Mouse (Mus musculus) intestine, embryonic 16.5 days (tissue): ENCODE results near the gene 4921517D22Rik. TPM values are rescaled to one million over a fixed set of nuclear protein-coding genes. Genes with fewer than 3 reads are reported as not detected.

Experiments
- ATAC-seq: fragments of 200-750 bp; cut with Nextera tagmentation; 2 replicates; pipeline ENCODE4 v1.8.0; 2017; ENCODE audit warnings: moderate TSS enrichment, moderate library complexity
- H3K27ac ChIP-seq: fragments of 300-500 bp; sonication (generic); 2 replicates; pipeline ENCODE4 v1.5.1; 2014; ENCODE audit warnings: mild to moderate bottlenecking, low read length
- H3K27me3 ChIP-seq: fragments of 300-500 bp; sonication (generic); replicated peaks from 2 replicates; pipeline ENCODE4 v1.6.1; 2014; ENCODE audit warnings: low read length, control low read depth, mixed read lengths; ENCODE audit not compliant: control insufficient read depth, insufficient read depth
- H3K36me3 ChIP-seq: fragments of 300-500 bp; sonication (generic); 2 replicates; pipeline ENCODE4 v1.6.1; 2014; ENCODE audit warnings: low read length, control low read depth; ENCODE audit not compliant: control insufficient read depth, insufficient read depth
- H3K4me1 ChIP-seq: fragments of 300-500 bp; sonication (generic); 2 replicates; pipeline ENCODE4 v1.6.1; 2014; ENCODE audit warnings: low read length, control low read depth, mixed read lengths; ENCODE audit not compliant: control insufficient read depth, insufficient read depth
- H3K4me2 ChIP-seq: fragments of 300-500 bp; sonication (generic); 2 replicates; pipeline ENCODE4 v1.6.1; 2014; ENCODE audit warnings: low read depth, low read length, control low read depth
- H3K4me3 ChIP-seq: fragments of 300-500 bp; sonication (generic); 2 replicates; pipeline ENCODE4 v1.5.1; 2014; ENCODE audit warnings: mild to moderate bottlenecking, low read length
- H3K9ac ChIP-seq: fragments of 300-500 bp; sonication (generic); 2 replicates; pipeline ENCODE4 v1.6.1; 2014; ENCODE audit warnings: low read depth, low read length
- H3K9me3 ChIP-seq: fragments of 300-500 bp; sonication (generic); 2 replicates; pipeline ENCODE4 v1.6.1; 2016; ENCODE audit warnings: low read length, control low read depth; ENCODE audit not compliant: control insufficient read depth
- WGBS: fragments of 180-500 bp; shearing (Covaris S2); extraction: QIAGEN DNeasy Blood & Tissue Kit; methylation state at CpG from one replicate; pipeline ENCODE4 v1.1.7; 2014; 5-methylcytosine and 5-hydroxymethylcytosine counted together
- polyA plus RNA-seq: library from polyadenylated mRNA; unstranded; fragments of >200 nt; fragmentation: Nextera tagmentation; extraction: Ambion mirVana; gene quantifications from 2 replicates; pipeline ENCODE4 v1.2.1, GENCODE M21; 2015

Gene 4921517D22Rik
- polyA plus RNA-seq, 1 experiment from 2014 or later, result not detected

GRCm38 (mm10) chr13:59682629-59683028, 11.3 kb downstream of the 4921517D22Rik start:
- Histone ChIP-seq H3K4me3 (no peak overlapping the region), H3K27me3 (no peaks in the 10 kb centered on the region), H3K9ac (no peak overlapping the region), H3K27ac (no peak overlapping the region), H3K4me1 (no peaks in the 10 kb centered on the region), H3K36me3 (no peaks in the 10 kb centered on the region), H3K9me3 (no peaks in the 10 kb centered on the region), H3K4me2 (no peak overlapping the region)
- 18% methylated on average over 7 of the region's 7 CpGs for WGBS
- ATAC-seq, result no peak

- no peaks in the 10 kb centered on the region for H3K36me3 ChIP-seq
- 64% methylated on average over 4 of the region's 4 CpGs for WGBS
- H3K4me1 ChIP-seq, result no peaks in the 10 kb centered on the region
- no peak overlapping the region for H3K9ac ChIP-seq
- no peak overlapping the region for H3K4me2 ChIP-seq
- no peak overlapping the region for H3K4me3 ChIP-seq
- ATAC-seq, result no peak
- no peaks in the 10 kb centered on the region for H3K27me3 ChIP-seq
- H3K9me3 ChIP-seq, result no peaks in the 10 kb centered on the region
- no peak overlapping the region for H3K27ac ChIP-seq
Measured at GRCm38 (mm10) chr13:59679908-59680307, 14.0 kb downstream of the 4921517D22Rik start.

- H3K4me3 ChIP-seq, result no peak overlapping the region
- peaks cover 2% of the 10 kb centered on the region for H3K4me1 ChIP-seq
- no peak overlapping the region for H3K27ac ChIP-seq
- no peaks in the 10 kb centered on the region for H3K36me3 ChIP-seq
- H3K9ac ChIP-seq, result no peak overlapping the region
- ATAC-seq, result no peak
- H3K9me3 ChIP-seq, result no peaks in the 10 kb centered on the region
- no peaks in the 10 kb centered on the region for H3K27me3 ChIP-seq
- no peak overlapping the region for H3K4me2 ChIP-seq
- 24% methylated on average over 4 of the region's 4 CpGs for WGBS
Measured at GRCm38 (mm10) chr13:59679306-59679705, 14.6 kb downstream of the 4921517D22Rik start.

- no peaks in the 10 kb centered on the region for H3K9me3 ChIP-seq
- H3K4me1 ChIP-seq, result peaks cover 13% of the 10 kb centered on the region
- H3K4me2 ChIP-seq, result no peak overlapping the region
- no peaks in the 10 kb centered on the region for H3K36me3 ChIP-seq
- H3K27me3 ChIP-seq, result no peaks in the 10 kb centered on the region
- 69% methylated on average over 12 of the region's 12 CpGs for WGBS
- no peak overlapping the region for H3K27ac ChIP-seq
- H3K4me3 ChIP-seq, result no peak overlapping the region
- no peak overlapping the region for H3K9ac ChIP-seq
- ATAC-seq, result no peak
Measured at GRCm38 (mm10) chr13:59676316-59677229, 17.3 kb downstream of the 4921517D22Rik start.

GRCm38 (mm10) chr13:59675151-59676011, 18.5 kb downstream of the 4921517D22Rik start, which contains the start of gene Golm1:
Gene Golm1 (minus strand): TSS chr13:59675811.
- Histone ChIP-seq H3K4me3 (peak within 1 kb of the TSS; percentile 84), H3K27ac (peak within 1 kb of the TSS; percentile 78), H3K9me3 (no peaks in the 10 kb centered on the region), H3K4me2 (peak within 1 kb of the TSS; percentile 78), H3K9ac (peak within 1 kb of the TSS; percentile 84), H3K4me1 (peaks cover 13% of the 10 kb centered on the region), H3K27me3 (no peaks in the 10 kb centered on the region), H3K36me3 (no peaks in the 10 kb centered on the region)
- ATAC-seq, result peak; percentile 92
- WGBS, result under 1% methylated on average over 27 of the region's 61 CpGs

GRCm38 (mm10) chr13:59674761-59675150, 19.2 kb downstream of the 4921517D22Rik start:
- Histone ChIP-seq H3K27me3 (no peaks in the 10 kb centered on the region), H3K4me1 (peaks cover 13% of the 10 kb centered on the region), H3K9me3 (no peaks in the 10 kb centered on the region), H3K36me3 (no peaks in the 10 kb centered on the region), H3K9ac (peak overlapping the region; percentile 84), H3K4me2 (peak overlapping the region; percentile 78), H3K4me3 (peak overlapping the region; percentile 84), H3K27ac (peak overlapping the region; percentile 78)
- no peak for ATAC-seq
- WGBS, result 2% methylated on average over 13 of the region's 13 CpGs

- peak; percentile 25; the same call in 1 of the 2 replicates for ATAC-seq
Measured at GRCm38 (mm10) chr13:59674215-59674614, 19.7 kb downstream of the 4921517D22Rik start.

GRCm38 (mm10) chr13:59673597-59673996, 20.3 kb downstream of the 4921517D22Rik start:
- Histone ChIP-seq H3K4me2 (peak overlapping the region; percentile 40), H3K27me3 (no peaks in the 10 kb centered on the region), H3K4me3 (0 out of 2 replicates have a peak overlapping the region, but pooled peaks have one; percentile 24), H3K9me3 (no peaks in the 10 kb centered on the region), H3K36me3 (no peaks in the 10 kb centered on the region), H3K27ac (no peak overlapping the region), H3K9ac (peak overlapping the region; percentile 53; the same call in 1 of the 2 replicates), H3K4me1 (peaks cover 14% of the 10 kb centered on the region)
- no peak for ATAC-seq
- 54% methylated on average over 7 of the region's 7 CpGs for WGBS

More at GRCm38 (mm10) chr13:59674215-59674614, 19.7 kb downstream of the 4921517D22Rik start:
- WGBS, result 14% methylated on average over 3 of the region's 3 CpGs
- H3K4me1 ChIP-seq, result peaks cover 13% of the 10 kb centered on the region
- no peaks in the 10 kb centered on the region for H3K27me3 ChIP-seq
- peak overlapping the region; percentile 78 for H3K4me2 ChIP-seq
- H3K36me3 ChIP-seq, result no peaks in the 10 kb centered on the region
- H3K9me3 ChIP-seq, result no peaks in the 10 kb centered on the region
- H3K27ac ChIP-seq, result peak overlapping the region; percentile 78
- peak overlapping the region; percentile 84 for H3K9ac ChIP-seq
- peak overlapping the region; percentile 84 for H3K4me3 ChIP-seq

- Histone ChIP-seq H3K4me2 (no peak overlapping the region), H3K4me3 (no peak overlapping the region), H3K9ac (no peak overlapping the region), H3K36me3 (no peaks in the 10 kb centered on the region), H3K27me3 (no peaks in the 10 kb centered on the region), H3K4me1 (peaks cover 24% of the 10 kb centered on the region), H3K27ac (no peak overlapping the region), H3K9me3 (no peaks in the 10 kb centered on the region)
- 58% methylated on average over 6 of the region's 6 CpGs for WGBS
- no peak for ATAC-seq
Measured at GRCm38 (mm10) chr13:59672248-59672647, 21.7 kb downstream of the 4921517D22Rik start.
